Mouse (Mus musculus): ENCODE results near the gene Gsc2.
"Not testable (repeated sequence)": the region's sequence is repeated elsewhere in the genome, so short reads cannot be mapped to it uniquely, and the experiment has no call there.

Gsc2 gene

DNA sequence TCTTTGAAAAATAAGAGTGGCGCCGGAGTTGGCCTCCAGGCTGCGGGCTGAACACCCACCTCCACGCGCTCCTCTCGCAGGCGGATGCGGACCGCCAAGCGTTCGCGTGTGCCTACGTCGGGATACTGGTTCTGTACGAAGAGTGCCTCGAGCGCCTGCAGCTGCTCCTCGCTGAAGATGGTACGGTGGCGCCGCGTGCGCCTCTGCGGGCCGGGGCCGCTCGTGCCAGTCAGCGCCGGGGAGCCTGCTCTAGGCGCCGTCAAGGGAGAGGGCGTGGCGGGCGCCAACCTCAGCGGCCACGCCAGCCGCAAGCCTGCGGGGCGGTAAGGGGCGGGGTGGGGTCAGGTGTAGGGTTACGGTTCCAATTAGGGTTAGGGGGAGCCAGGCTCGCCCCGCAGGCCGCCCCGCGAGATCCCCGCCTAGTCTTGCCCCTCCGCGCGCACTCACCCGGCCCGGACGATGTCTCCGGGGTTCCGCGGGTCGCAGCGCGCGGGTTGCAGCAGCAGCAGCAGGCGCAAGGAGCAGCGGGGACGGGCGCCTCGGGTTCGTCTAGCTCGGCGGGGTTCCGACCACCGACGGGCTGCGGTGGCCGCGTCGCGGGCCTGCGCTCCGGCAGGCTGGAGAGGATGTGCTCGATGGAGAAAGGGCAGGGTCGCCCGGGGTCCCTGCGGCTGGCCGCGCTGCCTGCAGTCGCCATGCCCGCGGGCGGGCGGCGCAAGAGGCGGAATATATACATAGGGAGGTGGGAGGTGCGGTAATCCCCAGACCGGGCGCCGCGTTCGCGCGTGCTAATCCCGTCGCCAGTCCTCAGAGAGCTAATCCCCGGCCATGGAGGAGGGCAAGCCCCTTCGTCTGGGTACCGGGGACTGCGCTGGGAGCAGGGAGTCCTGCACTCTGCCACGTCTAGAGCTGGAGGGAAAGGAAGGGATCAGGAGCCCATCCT, at the start of gene Gsc2:
Gene Gsc2 (minus strand): TSS at position 753 of the 943 bp plus-strand sequence.
- peak in 1 of 2 experiments; percentile 20 for DNase-seq

DNA sequence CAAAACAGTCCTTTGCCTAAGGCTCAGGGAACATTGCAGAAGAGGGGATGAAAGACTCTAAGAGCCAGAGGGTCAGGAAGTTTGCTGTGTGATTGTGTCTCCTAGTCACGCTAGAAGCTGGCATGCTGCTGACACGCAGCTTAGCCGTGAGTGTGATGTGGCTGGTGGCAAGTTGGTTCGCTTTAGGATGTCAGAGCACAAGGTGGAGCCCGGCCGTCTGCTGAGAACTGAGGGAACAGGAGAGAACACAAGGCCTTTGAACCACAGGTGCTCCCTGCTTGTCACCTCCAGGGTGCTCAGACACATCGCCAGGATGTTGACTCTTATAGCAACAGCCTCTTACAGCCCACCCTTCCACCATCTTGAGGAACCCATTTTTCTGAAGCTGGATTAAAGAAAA, 47.2 kb upstream of the Gsc2 start:
- no peak for DNase-seq

DNA sequence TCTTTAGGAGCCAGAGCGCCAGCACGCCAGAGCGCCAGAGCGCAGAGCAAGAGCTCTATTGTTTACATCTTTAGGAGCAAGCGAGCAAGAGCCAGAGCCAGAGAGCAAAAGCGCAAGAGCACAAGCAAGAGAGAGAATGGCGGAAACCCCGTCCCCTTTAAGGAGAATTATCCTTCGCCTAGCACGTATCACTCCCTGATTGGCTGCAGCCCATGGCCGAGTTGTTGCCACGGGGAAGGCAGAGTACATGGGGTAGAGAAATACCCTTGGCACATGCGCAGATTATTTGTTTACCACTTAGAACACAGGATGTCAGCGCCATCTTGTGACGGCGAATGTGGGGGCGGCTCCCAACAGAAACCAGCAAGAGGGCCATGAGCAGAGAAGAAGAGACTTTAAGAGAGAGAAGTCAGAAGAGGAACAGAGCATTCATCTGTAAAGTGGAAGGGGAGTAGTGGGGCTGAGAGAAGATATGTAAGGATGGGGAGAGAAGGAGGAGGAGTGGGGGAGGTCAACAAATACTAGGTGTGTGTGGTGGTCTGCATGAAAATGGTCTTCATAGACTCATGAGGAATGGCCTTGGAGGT, 41.3 kb upstream of the Gsc2 start:
- DNase-seq: not testable (repeated sequence)

DNA sequence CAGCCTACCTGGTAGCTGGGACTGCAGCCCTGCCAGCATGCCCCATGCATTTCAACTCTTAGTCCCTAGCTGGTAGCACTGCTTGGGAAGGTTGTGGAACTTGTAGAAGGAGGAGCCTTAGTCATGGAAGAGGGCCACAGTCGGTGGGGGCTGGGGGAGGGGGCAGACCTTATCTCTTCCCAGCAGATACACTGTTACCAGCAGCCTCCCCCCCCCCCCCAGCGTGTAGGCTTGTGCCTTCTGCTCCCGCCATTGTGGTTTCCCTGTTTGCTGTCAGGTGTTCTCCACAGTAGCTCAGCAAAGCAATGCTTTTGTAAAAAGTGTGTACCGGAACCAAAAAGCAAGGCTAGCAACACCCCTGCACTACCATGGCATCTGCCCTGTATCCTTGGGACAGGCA, 36.8 kb upstream of the Gsc2 start:
- DNase-seq: no peak

DNA sequence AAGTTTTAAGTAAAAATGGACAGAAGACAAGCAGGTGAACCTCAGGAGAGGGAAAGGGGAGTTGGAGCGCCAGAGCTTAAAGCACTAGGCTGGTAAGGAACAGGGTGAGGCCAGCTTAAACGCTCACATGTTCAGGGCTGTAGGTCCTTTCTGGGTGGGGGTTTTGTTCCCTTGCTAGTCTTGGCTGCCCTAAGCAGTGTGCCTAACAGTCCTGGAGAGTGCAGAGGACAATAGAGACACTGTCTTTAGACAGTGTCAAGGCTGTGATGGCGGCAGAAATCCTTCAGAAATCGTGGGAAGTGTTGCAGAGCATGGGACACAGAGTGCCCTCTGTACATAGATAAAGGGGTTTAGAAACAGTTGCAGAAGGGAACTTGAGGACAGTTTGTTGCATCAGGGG, 35.2 kb upstream of the Gsc2 start:
- DNase-seq: no peak

DNA sequence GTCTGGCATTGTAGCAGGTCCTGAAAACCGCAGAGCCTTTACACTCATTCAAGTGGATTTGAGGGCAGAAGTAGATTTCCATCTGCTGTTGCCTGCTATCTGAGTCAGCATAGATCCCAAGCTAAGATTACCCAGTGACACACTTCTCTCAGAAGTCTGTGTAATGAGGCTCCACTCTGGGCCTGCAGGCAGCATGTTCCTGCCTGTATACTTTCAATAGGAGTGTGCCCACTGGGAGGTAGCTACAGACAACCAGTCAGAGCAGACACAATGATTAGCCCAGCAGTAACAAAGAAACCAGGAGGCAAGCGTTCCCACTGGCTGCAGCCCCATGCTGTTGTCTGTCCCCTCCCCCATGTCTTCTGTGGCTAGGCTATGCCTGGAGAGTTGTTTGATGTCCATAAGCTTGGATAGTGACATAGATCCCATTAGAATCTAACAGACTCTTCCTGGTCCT, 34.6 kb upstream of the Gsc2 start:
- DNase-seq: no peak

DNA sequence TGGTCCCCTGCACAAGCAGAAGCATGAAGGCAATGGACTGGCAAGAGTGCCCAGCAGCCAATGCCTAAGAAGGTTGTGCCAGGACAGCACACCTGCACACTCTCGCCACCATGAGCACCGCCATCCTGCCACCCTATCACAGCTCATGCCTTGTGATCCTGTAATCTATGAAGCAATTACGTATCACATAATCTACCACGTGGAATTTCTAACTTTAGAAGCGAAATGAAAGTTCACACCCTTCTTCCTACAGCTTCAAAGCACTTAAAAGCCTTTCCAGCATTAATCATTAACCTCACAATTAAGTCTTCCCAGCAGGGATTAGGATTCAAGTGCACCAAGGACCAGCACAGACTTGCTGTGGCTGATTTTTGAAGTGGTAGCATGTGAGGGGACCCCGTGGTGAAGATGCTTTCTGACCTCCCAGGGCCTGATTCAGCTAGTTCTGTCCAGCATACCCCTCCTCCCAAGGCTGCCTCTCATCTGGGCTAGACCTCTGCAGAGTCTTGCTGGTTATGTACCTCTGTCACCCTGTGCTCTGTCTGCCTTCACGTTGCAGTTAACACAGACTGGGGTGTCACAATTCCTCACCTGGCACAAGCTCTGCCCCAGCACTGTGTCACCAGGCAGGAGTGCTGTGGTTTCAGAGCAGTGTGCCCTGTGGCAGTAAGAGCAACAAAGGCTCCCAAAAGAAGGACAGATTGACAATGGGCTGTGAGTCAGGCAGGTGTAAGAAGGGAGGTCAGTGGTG, 30.4 kb upstream of the Gsc2 start:
- DNase-seq: peak; percentile 38 to 73

DNA sequence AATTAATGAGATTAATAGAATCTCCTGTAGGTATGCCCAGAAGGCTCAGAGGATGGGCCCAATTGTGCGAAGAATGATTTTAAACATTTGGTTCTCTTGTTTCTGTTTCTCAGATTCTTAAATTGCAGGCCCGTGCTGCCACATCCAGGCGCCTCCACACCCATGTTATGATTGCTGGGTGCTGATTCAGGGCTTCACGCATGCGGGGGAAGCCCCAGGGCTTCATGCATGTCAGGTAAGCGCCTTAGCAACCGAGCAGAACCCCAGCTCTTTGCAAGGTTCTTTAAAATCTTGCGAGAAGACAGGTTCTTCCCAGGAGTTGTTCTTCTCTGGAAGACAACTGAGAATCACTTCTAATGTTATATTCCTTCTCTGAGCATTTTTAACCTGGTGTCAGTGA, 28.6 kb upstream of the Gsc2 start:
- DNase-seq: no peak

DNA sequence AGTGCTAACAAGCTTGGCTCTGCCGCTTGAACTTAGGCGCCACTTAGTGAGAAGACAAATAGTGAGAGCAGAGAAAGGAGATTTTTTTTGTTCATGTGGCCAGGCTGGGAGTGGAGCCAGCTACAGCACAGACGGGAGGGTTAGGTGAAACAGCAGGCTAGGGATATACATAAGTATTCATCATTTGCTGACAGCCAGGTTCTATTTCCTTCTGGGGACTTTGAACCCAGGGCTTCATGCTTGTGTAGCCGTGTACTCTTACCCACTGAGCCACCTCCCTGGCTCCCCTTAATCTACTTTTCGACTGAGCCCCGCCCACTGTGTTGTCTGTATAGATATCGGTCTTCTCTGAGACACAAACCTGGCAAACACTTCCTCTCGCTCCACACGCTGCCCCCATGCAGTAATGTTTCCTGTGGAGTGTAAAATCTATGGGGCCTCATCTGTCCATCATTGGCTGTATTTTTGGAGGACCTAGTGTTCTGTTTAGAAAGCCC, 24.4 kb upstream of the Gsc2 start:
- DNase-seq: peak in 1 of 2 experiments; percentile 12

DNA sequence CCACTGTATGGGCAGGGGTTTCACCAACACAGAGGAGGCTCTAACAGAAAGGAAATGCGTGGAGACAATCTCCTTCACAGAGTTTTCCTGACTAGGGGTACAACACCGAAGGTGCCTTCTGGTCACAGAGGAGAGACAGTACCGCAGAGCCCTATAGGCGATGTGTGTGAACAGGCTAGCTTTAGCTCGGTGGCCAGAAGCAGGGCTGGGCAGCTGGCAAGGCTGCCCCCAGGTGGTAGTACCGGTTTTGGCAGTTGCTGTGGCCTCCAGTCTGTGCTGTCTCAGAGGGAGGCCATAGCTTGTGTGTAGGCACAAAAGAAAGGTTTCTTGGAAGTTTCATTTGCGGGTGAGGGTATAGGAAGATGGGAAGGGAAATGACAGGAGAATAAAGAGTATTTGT, 24.0 kb upstream of the Gsc2 start:
- peak; percentile 79 to 83 for DNase-seq

DNA sequence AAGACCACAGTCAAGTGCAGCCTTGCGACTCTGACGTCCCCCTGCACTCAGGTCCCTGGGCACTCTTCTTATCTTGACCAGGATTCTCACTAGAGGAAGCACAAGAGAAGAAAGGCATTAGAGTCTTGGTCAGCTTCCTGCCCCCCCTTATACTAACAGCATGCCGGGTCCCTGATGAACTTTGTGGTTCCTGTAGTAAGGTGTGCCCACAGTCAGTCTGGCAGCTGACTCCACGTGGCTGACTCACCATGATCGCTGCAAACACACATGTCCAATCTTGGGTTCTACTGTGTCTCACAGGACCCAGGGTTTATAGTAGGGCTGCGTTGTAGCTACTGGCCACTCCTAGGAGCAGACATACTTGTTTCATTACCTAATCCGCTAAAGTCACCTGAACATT, 23.3 kb upstream of the Gsc2 start:
- no peak for DNase-seq

DNA sequence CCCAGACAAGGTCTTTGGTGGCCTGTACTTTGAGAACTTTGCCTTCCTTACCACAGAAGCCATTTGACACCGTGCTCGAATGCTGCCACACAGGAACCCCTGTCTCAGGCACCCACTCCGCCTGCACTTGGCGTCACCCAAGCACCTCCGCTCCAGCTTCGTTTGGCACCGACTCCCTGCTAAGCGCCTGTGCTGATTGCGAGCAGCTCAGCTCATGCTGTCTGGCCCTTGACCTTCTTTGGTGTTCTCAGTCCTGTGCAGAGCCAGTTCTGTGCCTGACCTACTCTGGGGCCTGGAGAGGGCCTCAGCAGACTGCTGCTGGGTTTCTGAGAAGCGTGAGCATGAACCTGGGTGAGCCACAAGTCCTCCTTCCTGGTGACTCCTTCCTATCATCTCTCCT, 21.9 kb upstream of the Gsc2 start:
- DNase-seq: no peak

DNA sequence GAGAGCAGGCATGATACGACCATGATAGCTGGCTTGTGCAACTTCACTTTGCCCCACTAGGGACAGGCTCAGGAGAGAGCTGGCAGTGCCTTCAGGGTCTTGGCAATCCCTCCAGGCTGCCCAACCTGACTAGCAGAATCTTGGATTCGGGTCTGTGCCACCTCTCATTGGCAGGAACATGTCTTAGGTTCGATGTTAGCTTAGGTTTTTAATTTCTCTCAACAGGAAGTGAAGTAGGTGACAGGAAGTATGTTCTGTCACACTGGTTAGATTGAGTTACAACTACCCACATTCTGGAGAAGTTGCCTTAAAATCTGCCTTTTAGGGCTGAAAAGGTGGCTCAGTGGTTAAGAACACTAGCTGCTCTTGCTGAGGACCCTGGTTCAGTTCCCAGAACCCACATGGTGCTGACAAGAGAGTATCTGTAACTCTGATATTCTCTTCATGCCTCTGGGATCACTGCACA, 19.6 kb upstream of the Gsc2 start:
- DNase-seq: no peak

DNA sequence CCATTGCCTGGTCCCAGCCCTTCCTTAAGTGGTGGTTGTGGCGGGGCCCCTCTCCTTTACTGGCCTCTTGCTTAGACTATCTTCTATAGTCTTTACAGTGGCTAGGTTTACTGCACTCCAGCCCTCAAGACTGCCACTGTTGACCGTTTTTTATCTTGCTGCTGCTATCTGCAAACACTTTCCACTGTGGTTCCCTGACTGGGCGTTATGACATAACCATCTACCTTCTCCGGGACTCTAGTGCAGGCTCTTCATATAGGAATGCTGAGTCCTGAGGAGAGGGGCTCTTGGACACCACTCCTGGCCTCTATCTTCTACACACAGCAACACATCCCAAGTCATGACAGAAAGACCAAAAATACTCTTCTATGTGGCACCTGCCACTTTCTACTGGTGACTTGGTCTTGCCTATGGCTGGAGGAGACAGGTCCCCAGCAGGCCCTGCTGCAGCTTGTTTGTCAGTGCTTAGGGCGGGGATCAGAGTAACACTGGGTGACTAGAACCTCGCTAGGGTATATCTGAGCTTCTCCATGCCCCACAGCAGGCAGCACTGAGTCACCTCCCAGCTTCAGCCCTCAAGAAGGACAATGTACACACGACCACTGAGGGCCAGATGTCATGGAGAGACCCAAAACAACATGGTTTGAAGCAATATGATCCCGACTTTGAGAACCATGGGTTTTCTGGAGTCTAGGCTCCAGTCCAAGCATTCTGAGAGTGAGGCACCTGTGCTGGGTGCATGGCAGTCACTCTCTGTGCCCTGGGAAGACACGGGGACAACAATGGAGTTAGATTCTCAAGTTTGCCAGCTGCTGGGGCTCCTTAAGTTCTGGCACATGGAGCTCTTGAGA, 19.0 kb upstream of the Gsc2 start:
- no peak for DNase-seq

DNA sequence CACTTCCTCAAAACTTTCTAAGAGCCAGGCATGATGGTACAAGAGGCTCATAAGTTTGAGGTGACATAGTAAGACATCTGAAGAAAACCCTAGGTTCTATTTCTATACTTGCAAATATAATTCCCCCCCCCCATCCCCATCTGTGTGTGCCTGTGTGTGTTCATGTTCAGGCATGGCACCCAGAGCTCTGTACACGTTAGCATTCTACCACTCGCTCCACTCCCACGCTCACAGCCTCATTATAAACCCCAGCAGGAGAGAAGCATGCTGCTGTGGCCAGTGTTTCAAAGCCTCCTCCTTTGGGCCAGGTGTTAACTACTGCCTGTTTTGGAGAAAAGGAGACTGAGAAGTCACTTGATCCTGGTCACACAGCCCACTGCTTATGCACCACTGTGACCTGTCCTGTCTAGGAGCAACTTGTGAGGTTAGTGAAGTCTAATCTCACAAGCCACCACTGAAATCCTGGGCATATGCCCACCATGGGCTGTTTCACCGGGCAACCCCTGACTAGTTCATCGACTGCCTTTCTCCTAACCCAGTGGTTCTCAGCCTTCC, 17.1 kb upstream of the Gsc2 start:
- no peak for DNase-seq

DNA sequence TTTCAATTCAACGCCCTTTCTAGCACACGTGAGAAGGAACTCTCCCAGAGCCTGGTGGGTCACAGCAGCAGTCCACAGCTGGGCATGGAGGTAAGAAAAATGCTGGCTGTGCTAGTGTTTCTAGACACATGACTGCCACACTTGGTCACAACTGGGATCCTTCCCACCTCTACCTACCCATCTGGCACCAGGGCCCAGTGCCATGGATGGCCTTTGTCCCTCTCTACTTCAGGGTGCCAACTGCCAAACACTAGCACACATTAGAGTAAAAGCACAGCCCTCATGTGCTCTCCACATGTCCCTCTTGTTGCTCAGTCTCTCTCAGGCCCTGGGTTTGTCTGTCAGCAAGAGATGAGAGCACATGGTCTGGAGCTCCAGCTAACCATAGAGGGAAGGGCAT, 14.8 kb upstream of the Gsc2 start:
- no peak for DNase-seq

DNA sequence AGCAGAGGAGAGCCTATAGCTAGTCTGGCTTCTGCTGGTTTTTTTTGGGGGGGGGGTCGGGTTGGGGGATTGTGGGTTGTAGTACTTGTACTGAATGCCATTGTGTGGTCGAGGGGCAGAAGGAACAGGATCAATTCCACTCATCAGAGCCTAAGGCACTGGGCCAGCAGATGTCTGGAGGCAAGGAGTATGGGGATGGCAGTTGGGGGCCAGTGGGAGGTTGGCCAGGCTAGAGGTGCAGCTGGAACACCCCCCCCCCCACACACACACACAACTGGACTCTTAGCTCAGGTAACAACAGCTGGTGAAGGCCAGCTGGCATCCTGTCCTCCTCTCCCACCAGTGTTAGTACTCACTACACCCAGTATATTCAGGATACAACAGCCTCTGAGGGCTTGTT, 14.4 kb upstream of the Gsc2 start:
- no peak for DNase-seq

DNA sequence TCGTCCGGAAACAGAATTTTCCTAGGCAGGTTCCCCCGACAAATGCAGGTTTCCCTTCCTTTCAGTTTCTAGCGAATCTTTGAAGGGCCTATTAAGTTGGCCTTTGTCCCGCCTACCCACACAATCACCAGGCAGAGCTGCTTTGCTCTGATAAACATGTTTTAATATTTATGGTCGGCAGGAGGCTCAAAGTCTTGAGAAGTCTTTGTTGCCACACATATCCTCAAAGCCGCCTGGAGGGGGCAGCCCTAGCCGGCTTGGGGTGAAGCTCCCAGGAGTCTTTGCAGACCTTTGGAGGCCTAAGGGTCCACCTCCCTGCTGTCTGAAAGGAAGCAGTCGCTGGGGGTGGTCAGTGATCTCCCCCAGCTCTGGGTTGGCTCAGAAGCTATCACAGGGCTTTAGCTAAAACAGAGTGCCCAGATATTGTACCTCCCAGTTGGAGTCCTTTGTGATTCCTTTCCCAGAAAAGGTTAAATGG, 13.8 kb upstream of the Gsc2 start:
- peak; percentile 74 to 89 for DNase-seq

DNA sequence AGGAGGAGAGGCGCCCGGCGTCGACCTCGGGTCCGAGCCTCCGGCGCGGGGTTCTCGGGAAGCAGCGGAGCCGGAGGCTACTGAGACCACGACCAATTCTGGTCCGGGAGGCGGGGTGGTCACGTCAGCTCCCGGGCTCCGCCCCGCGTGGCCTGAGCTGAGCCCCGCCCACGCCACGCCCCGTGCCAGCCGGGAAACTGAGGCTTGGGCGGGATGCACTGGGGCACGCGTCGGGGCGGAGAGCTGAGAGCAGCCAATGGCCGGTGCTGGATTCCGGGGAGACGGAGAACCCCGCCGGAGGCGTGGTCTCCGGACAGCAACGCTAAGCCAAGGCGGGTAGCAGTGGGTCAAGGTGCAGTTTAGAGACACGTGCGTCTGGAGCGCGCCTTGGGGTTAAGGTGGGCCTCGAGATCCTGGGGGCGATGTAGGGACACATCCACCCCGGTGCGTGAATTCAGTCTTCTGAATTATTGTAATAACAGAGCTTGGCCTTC, 13.3 kb upstream of the Gsc2 start, which contains the start of gene Slc25a1:
Gene Slc25a1 (minus strand): TSS at position 133 of the 494 bp plus-strand sequence.
- peak; percentile 81 to 89 for DNase-seq

DNA sequence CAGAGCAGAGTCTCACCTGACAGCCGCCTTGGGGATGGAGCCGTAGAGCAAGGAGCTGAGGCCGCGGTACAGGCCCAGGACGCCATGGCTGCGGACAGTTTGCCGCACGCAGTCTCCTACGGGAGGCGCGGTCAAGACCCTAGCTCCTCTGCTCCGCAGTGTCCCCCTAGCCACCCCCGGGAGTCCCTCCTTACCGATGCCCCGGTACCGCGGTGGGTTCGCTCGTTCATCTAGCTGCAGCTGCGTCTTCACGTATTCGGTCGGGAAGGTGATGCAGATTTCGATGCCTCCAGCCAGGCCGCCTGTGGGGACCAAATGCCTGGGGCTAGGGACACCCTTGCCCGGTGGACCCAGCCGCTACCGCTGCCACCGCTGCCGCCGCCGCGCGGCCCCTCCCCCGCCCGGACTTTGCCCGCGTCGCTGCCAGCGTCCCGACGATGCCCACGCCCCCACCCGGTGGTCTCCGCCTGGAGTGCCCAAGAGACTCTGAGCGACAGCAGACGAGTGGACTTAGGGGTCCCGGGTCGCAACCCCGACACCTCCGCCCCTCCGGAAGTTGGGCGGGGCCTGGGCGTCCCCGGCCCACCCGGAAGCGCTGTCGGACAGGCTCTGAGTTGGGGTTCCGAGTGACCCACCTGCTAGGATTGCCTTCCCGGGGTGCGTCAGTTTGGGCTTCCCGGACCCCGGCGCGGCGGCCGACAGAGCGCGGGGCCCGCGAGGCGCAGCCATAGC, 12.7 kb upstream of the Gsc2 start:
- peak; percentile 58 to 77 for DNase-seq

DNA sequence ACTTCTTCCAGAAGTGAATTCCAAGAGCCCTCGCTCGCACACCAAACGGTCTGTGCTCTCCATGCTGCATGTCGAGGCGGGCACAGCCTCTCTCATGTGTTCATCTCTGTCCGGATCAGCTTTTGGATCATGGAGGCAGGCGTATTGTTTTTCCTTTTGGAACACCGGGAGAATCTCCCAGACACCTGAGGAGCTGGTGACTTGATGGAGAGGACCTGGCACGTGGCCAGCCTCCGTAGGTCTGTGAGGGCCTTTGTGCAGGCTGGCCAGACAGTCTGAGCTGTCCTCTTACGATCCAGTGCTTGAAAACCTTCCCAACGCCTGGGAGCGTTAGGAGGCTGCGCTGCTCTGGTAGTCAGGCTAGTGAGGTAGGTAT, 7.3 kb upstream of the Gsc2 start:
- DNase-seq: peak in 1 of 2 experiments; percentile 68

All from kidney, postnatal 25 days (tissue).